Mouse (Mus musculus) lung, adult 18-20 months (tissue): ENCODE measurements around the gene Egflam.

Source experiments
- DNase-seq, 2 experiments: peaks; one replicate each; pipeline ENCODE4 v3.0.0; 2022; ENCODE audit warnings: mixed read lengths in 2 of 2

The Egflam gene

GRCm38 (mm10) chr15:7292854-7293253 is 105.3 kb downstream of the Egflam start:
- DNase-seq: no peak

- no peak for DNase-seq
Measured at GRCm38 (mm10) chr15:7290003-7290402, 108.2 kb downstream of the Egflam start.

- no peak for DNase-seq
Measured at GRCm38 (mm10) chr15:7289516-7289915, 108.7 kb downstream of the Egflam start.

GRCm38 (mm10) chr15:7288841-7289424 is 109.3 kb downstream of the Egflam start:
- no peak for DNase-seq

- no peak for DNase-seq
Measured at GRCm38 (mm10) chr15:7287911-7288310, 110.3 kb downstream of the Egflam start.

GRCm38 (mm10) chr15:7281579-7281978 is 116.6 kb downstream of the Egflam start:
- DNase-seq: no peak

- peak; percentile 78 to 81 for DNase-seq
Measured at GRCm38 (mm10) chr15:7263822-7264221, 134.4 kb downstream of the Egflam start.

GRCm38 (mm10) chr15:7263339-7263738 is 134.9 kb downstream of the Egflam start:
- no peak for DNase-seq

- no peak for DNase-seq
Measured at GRCm38 (mm10) chr15:7261371-7261770, 136.8 kb downstream of the Egflam start.

GRCm38 (mm10) chr15:7256577-7256976 is 141.6 kb downstream of the Egflam start:
- no peak for DNase-seq

GRCm38 (mm10) chr15:7253326-7253725 is 144.9 kb downstream of the Egflam start:
- no peak for DNase-seq

- no peak for DNase-seq
Measured at GRCm38 (mm10) chr15:7252106-7252636, 146.0 kb downstream of the Egflam start.

GRCm38 (mm10) chr15:7251042-7251441 is 147.2 kb downstream of the Egflam start:
- DNase-seq: no peak

GRCm38 (mm10) chr15:7249216-7249615 is 149.0 kb downstream of the Egflam start:
- no peak for DNase-seq

- no peak for DNase-seq
Measured at GRCm38 (mm10) chr15:7247321-7247720, 150.9 kb downstream of the Egflam start.

GRCm38 (mm10) chr15:7242161-7242850 is 155.9 kb downstream of the Egflam start:
- DNase-seq: no peak

- no peak for DNase-seq
Measured at GRCm38 (mm10) chr15:7240950-7241349, 157.2 kb downstream of the Egflam start.

GRCm38 (mm10) chr15:7239904-7240303 is 158.3 kb downstream of the Egflam start:
- DNase-seq: no peak

GRCm38 (mm10) chr15:7233393-7234090 is 164.7 kb downstream of the Egflam start:
- DNase-seq: no peak

- DNase-seq: peak; percentile 77 to 83
Measured at GRCm38 (mm10) chr15:7226225-7226624, 172.0 kb downstream of the Egflam start.

GRCm38 (mm10) chr15:7224151-7224775 is 173.9 kb downstream of the Egflam start:
- DNase-seq: no peak

GRCm38 (mm10) chr15:7222809-7223208 is 175.4 kb downstream of the Egflam start:
- peak in 1 of 2 experiments; percentile 22 for DNase-seq

- DNase-seq: no peak
Measured at GRCm38 (mm10) chr15:7217273-7217598, 181.0 kb downstream of the Egflam start.
